Mouse (Mus musculus) liver, postnatal 0 days (tissue): ENCODE measurements at regions not wholly inside any gene's neighbourhood (a gene's known extent, or its start where the extent isn't known, plus 50 kb on each side); places are given as distances from the start of the nearest gene placed in this dataset.
"Not testable (repeated sequence)": the region's sequence is repeated elsewhere in the genome, so short reads cannot be mapped to it uniquely, and the experiment has no call there.

Experiments
- ATAC-seq: fragments of 200-750 bp; cut with Nextera tagmentation; 2 replicates; pipeline ENCODE4 v1.8.0; 2017; ENCODE audit warnings: mild to moderate bottlenecking, moderate library complexity
- DNase-seq: peaks from one replicate; pipeline ENCODE4 v3.0.0-alpha.2; 2016
- H3K27ac ChIP-seq: fragments of 300-500 bp; sonication (generic); 2 replicates; pipeline ENCODE4 v1.5.1; 2014; ENCODE audit warnings: antibody characterized with exemption, moderate library complexity, mild to moderate bottlenecking, low read depth
- H3K27me3 ChIP-seq: fragments of 300-500 bp; sonication (generic); 2 replicates; pipeline ENCODE4 v1.6.1; 2014; ENCODE audit warnings: low read length, control low read depth, mixed read lengths; ENCODE audit not compliant: insufficient read depth
- H3K36me3 ChIP-seq: fragments of 300-500 bp; sonication (generic); replicated peaks from 2 replicates; pipeline ENCODE4 v1.6.1; 2014; ENCODE audit warnings: mild to moderate bottlenecking, control low read depth, low read length, moderate library complexity, mixed read lengths; ENCODE audit not compliant: insufficient read depth
- H3K4me1 ChIP-seq: fragments of 300-500 bp; sonication (generic); 2 replicates; pipeline ENCODE4 v1.6.1; 2014; ENCODE audit warnings: antibody characterized with exemption, mild to moderate bottlenecking, control low read depth; ENCODE audit not compliant: insufficient read depth
- H3K4me2 ChIP-seq: fragments of 300-500 bp; sonication (generic); 2 replicates; pipeline ENCODE4 v1.6.1; 2014; ENCODE audit warnings: low read depth, mild to moderate bottlenecking, low read length, moderate library complexity, mixed read lengths
- H3K4me3 ChIP-seq: fragments of 300-500 bp; sonication (generic); 2 replicates; pipeline ENCODE4 v1.5.1; 2014; ENCODE audit warnings: low read depth, low read length
- H3K9ac ChIP-seq: fragments of 300-500 bp; sonication (generic); replicated peaks from 2 replicates; pipeline ENCODE4 v1.6.1; 2014; ENCODE audit warnings: mild to moderate bottlenecking, moderate library complexity
- H3K9me3 ChIP-seq: fragments of 300-500 bp; sonication (generic); 2 replicates; pipeline ENCODE4 v1.6.1; 2016; ENCODE audit warnings: mild to moderate bottlenecking, control low read depth, low read length, mixed read lengths
- CTCF ChIP-seq: sonication (generic); IDR thresholded peaks from 2 replicates; pipeline ENCODE4 v1.5.1; 2016; ENCODE audit warnings: antibody characterized with exemption, low read depth
- EP300 ChIP-seq: IDR thresholded peaks from 2 replicates; pipeline ENCODE4 v1.6.1; 2016; ENCODE audit warnings: antibody characterized with exemption, low read depth, mild to moderate bottlenecking
- WGBS: fragments of 180-500 bp; shearing (Covaris S2); extraction: QIAGEN DNeasy Blood & Tissue Kit; methylation state at CpG from one replicate; pipeline ENCODE4 v1.1.7; 2014; ENCODE audit not compliant: insufficient replicate concordance; 5-methylcytosine and 5-hydroxymethylcytosine counted together

DNA sequence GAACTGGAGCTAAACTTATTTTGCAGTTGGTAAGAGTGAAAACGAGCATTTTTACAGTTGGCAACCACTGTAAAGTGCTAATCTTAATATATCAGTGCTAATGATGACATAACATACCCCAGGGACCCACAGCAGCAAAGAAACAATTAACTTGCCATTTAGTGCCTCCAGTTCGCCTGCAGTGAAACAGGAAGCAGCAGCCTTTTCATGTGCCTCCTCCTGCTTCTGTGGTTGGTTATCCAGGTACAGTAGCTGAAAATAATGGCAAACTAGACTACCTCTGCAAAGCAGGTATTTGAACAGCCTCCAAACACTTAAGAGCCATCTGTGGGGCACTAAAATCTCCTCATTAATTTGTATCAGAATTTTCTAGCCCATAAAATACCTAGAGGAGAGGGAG, 584.8 kb upstream of the Pfkp start:
- DNase-seq: no peak
- ATAC-seq: no peak
- no peak overlapping the region for H3K27ac ChIP-seq
- H3K4me1 ChIP-seq: no peaks in the 10 kb centered on the region
- no peaks in the 10 kb centered on the region for H3K27me3 ChIP-seq
- H3K4me3 ChIP-seq: no peak overlapping the region
- TF ChIP-seq EP300 (no peak), CTCF (no peak)
- H3K36me3 ChIP-seq: no peaks in the 10 kb centered on the region
- no peaks in the 10 kb centered on the region for H3K9me3 ChIP-seq
- no peak overlapping the region for H3K9ac ChIP-seq
- 35% methylated on average over 2 of the region's 2 CpGs for WGBS
- no peak overlapping the region for H3K4me2 ChIP-seq

DNA sequence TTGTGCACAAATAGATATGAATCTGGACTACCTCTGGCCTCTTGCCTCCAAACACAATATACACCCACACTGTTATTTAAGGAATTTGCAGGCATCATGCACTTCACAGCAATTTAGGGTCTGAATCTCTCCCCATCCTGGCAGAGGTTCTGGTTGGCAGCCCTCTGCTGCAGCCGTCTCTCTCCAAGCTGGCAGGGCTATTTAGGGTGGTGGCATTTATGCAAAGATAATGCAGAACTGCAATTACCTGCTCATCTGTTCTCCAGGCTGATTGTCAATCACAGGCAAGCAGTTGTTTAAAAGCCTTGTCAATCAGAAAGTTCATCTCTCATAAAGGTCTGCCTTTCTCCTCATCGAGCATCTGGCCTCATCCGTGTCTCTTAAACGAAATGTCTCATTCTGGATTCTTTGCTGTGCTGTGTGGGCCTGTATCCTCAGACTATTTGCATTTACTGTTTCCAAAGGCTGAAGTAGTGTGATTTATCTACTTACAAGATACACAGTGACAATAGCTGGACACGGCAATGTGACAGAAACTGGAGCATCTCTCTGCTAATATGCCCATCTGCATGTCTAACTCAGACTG, 558.1 kb upstream of the Pfkp start:
- WGBS: 79% methylated on average over 5 of the region's 5 CpGs
- no peak for ATAC-seq

DNA sequence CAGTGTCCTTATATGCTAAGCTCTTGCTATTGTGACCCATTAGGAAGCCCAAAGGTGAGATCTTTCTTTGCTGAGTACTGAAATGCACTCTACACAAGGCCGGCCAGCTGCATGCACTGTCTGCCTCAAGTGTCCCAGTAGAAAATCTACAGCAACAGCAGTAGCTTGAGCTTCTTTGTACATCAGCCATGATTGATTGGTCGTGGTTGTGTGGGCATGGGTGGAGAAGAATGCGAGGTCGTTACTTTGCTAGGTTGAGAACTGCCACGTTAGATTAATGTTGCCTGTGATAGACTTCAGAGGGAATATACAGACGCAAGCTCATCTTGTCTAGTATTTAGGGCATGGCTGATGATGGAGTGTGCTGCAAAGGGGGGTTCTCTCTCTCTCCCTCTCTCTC, 547.4 kb upstream of the Pfkp start:
- H3K36me3 ChIP-seq: no peaks in the 10 kb centered on the region
- H3K9ac ChIP-seq: no peak overlapping the region
- H3K4me3 ChIP-seq: no peak overlapping the region
- DNase-seq (no peak), ATAC-seq (no peak)
- H3K27me3 ChIP-seq: no peaks in the 10 kb centered on the region
- H3K27ac ChIP-seq: no peak overlapping the region
- H3K9me3 ChIP-seq: no peaks in the 10 kb centered on the region
- TF ChIP-seq CTCF (no peak), EP300 (no peak)
- WGBS: 56% methylated on average over 6 of the region's 6 CpGs
- no peaks in the 10 kb centered on the region for H3K4me1 ChIP-seq
- H3K4me2 ChIP-seq: no peak overlapping the region

More for the DNA sequence above, 558.1 kb upstream of the Pfkp start:
- Histone ChIP-seq H3K4me2 (no peak overlapping the region), H3K4me1 (no peaks in the 10 kb centered on the region), H3K36me3 (no peaks in the 10 kb centered on the region), H3K27ac (no peak overlapping the region), H3K4me3 (no peak overlapping the region), H3K27me3 (no peaks in the 10 kb centered on the region), H3K9ac (no peak overlapping the region), H3K9me3 (no peaks in the 10 kb centered on the region)
- DNase-seq: no peak
- TF ChIP-seq EP300 (no peak), CTCF (no peak)

DNA sequence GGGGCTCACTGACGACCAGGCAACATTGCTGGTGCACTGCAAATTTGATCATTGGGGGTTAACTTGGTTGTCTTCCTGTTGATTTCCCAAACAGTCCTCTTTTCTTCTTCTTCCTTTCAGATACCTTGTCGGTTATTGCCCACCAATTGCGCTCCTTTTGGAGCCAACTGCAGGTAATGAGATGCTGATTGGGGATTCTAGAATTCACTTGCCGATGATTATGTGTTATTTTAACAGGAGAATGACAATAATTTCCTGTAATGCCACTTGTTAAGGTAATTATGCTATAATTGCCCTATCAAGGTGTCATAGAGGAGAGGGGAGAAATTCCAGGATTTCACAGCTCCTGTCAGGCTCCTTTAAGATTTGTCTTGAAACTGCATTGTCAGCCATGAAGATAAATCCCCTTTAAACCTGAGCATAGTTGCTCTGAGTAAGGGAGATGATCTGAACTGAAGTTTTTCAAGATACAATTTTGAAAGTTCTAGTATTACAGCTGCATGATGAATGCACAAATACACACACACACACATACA, 533.7 kb upstream of the Pfkp start:
- Histone ChIP-seq H3K4me1 (no peaks in the 10 kb centered on the region), H3K27me3 (no peaks in the 10 kb centered on the region), H3K9me3 (no peaks in the 10 kb centered on the region), H3K9ac (no peak overlapping the region), H3K4me2 (no peak overlapping the region), H3K36me3 (no peaks in the 10 kb centered on the region), H3K4me3 (no peak overlapping the region), H3K27ac (no peak overlapping the region)
- WGBS: 64% methylated on average over 4 of the region's 4 CpGs
- TF ChIP-seq EP300 (no peak), CTCF (no peak)
- no peak for DNase-seq
- ATAC-seq: no peak

DNA sequence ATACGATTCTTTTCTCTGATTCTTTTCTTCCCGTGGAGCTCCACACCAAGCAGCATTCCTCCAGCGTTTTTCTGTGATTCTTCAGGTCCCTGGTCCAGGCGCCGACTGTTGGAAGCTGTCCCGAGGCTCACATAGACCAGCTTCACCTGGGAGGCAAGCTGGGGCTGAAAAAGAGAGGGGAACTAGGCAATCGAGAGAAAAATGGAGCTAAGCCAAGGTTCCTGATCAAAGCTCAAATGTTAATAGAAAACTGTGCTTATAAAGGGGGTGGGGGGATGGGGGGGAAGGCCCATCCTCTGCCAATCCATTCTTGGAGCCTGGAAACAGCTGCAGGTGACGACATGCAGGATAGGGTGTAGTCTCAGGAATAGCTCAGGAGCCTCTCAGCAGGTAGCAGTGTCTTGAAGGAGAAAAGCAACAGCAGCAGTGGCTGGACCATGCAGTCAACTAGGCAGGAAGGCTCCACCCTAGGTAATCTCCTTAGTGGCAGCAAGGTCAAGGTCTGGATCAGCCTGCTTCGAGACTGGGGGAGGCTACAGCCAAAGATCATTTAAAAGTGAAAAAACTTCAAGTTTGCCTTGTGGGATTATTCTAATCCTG, 527.1 kb upstream of the Pfkp start:
- Histone ChIP-seq H3K4me1 (no peaks in the 10 kb centered on the region), H3K9me3 (no peaks in the 10 kb centered on the region), H3K9ac (no peak overlapping the region), H3K36me3 (no peaks in the 10 kb centered on the region), H3K4me2 (no peak overlapping the region), H3K27me3 (no peaks in the 10 kb centered on the region), H3K4me3 (no peak overlapping the region), H3K27ac (no peak overlapping the region)
- no peak for DNase-seq
- TF ChIP-seq EP300 (no peak), CTCF (no peak)
- no peak for ATAC-seq
- 58% methylated on average over 9 of the region's 9 CpGs for whole genome bisulfite sequencing

DNA sequence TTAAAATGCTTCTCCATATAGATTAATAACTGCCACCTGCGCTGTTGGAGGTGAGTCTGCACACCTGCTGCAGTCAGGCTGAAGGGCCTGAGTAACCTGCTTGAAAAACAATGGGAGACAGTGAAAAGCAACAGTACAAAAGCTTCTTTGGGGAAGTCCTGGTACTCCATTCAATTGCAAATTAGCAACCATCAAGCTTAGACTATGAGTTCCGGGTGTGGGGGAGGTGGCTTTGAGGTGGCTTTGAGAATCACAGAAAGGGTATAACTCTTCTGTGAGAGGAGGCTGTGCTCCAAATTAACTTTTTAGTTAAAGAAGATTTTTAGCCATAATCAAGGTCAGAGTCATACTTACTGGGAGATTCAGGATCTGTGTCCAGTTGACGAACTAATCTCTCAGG, 521.5 kb upstream of the Pfkp start:
- H3K9ac ChIP-seq, H3K27ac ChIP-seq, ATAC-seq, H3K4me2 ChIP-seq, H3K36me3 ChIP-seq, DNase-seq, H3K27me3 ChIP-seq, H3K4me1 ChIP-seq, H3K9me3 ChIP-seq, H3K4me3 ChIP-seq: not testable (repeated sequence)
- WGBS: 78% methylated on average over 3 of the region's 3 CpGs
